Mouse (Mus musculus) ovary, postnatal 36 days (tissue): Measurements from ENCODE around the gene Dclk2.

ENCODE experiments used
- DNase-seq: peaks from one replicate; pipeline ENCODE4 v3.0.0; 2022; ENCODE audit warnings: low spot score, mixed read lengths

Dclk2 gene

GRCm38 (mm10) chr3:86797871-86798460 lies 122.7 kb downstream of the Dclk2 start:
- no peak for DNase-seq

- DNase-seq: no peak
Observed at GRCm38 (mm10) chr3:86796716-86797115, 123.9 kb downstream of the Dclk2 start.

GRCm38 (mm10) chr3:86793720-86794191 lies 126.9 kb downstream of the Dclk2 start:
- no peak for DNase-seq

- no peak for DNase-seq
Observed at GRCm38 (mm10) chr3:86793264-86793663, 127.4 kb downstream of the Dclk2 start.

- DNase-seq: no peak
Observed at GRCm38 (mm10) chr3:86789752-86790151, 130.9 kb downstream of the Dclk2 start.

GRCm38 (mm10) chr3:86788711-86789110 lies 131.9 kb downstream of the Dclk2 start:
- no peak for DNase-seq

- no peak for DNase-seq
Observed at GRCm38 (mm10) chr3:86787423-86788123, 133.1 kb downstream of the Dclk2 start.

GRCm38 (mm10) chr3:86786845-86787351 lies 133.8 kb downstream of the Dclk2 start:
- DNase-seq: no peak

GRCm38 (mm10) chr3:86786280-86786679 lies 134.4 kb downstream of the Dclk2 start:
- no peak for DNase-seq

GRCm38 (mm10) chr3:86784930-86785329 lies 135.7 kb downstream of the Dclk2 start:
- DNase-seq: no peak

- DNase-seq: no peak
Observed at GRCm38 (mm10) chr3:86784051-86784450, 136.6 kb downstream of the Dclk2 start.

GRCm38 (mm10) chr3:86779704-86780103 lies 140.9 kb downstream of the Dclk2 start:
- no peak for DNase-seq

- no peak for DNase-seq
Observed at GRCm38 (mm10) chr3:86775444-86775828, 145.2 kb downstream of the Dclk2 start.

- DNase-seq: no peak
Observed at GRCm38 (mm10) chr3:86774566-86775443, 145.8 kb downstream of the Dclk2 start.

- DNase-seq: no peak
Observed at GRCm38 (mm10) chr3:86768969-86769368, 151.7 kb downstream of the Dclk2 start.

GRCm38 (mm10) chr3:86768553-86768952 lies 152.1 kb downstream of the Dclk2 start:
- DNase-seq: no peak

GRCm38 (mm10) chr3:86762456-86762855 lies 158.2 kb downstream of the Dclk2 start:
- DNase-seq: no peak

- no peak for DNase-seq
Observed at GRCm38 (mm10) chr3:86762036-86762415, 158.6 kb downstream of the Dclk2 start.

GRCm38 (mm10) chr3:86761095-86762035 lies 159.3 kb downstream of the Dclk2 start:
- DNase-seq: peak; percentile 42

GRCm38 (mm10) chr3:86760474-86760873 lies 160.2 kb downstream of the Dclk2 start:
- no peak for DNase-seq

GRCm38 (mm10) chr3:86759834-86760233 lies 160.8 kb downstream of the Dclk2 start:
- no peak for DNase-seq
